Mouse (Mus musculus) thymus, adult 2 months (tissue): Measurements from ENCODE around the gene Glod4.

Source experiments
- CTCF ChIP-seq: fragments of 200-500 bp; IDR thresholded peaks from 2 replicates; pipeline ENCODE4 v1.5.1; 2012; ENCODE audit warnings: mild to moderate bottlenecking, control low read depth, low read length, moderate library complexity, borderline replicate concordance; ENCODE audit not compliant: control insufficient read depth, poor library complexity, insufficient read depth; ENCODE audit errors: extremely low read depth
- POLR2A ChIP-seq: fragments of 200-500 bp; IDR thresholded peaks from 2 replicates; pipeline ENCODE4 v1.6.1; 2012; ENCODE audit warnings: mild to moderate bottlenecking, low read length, control low read depth, moderate library complexity; ENCODE audit not compliant: control insufficient read depth, poor library complexity, insufficient read depth; ENCODE audit errors: extremely low read depth

GRCm38 (mm10) chr11:76081048-76081640 is 162.4 kb downstream of the Glod4 start:
- no peak for TF ChIP-seq POLR2A
- no peak for TF ChIP-seq CTCF
